Mouse (Mus musculus): ENCODE results near the gene Pigq. TPM values are rescaled to one million over a fixed set of nuclear protein-coding genes. Genes with fewer than 3 reads are reported as not detected.

The Pigq gene
- total RNA-seq, 2 experiments from 2014 or later = 116 to 118 TPM

Other genes with a start within 250 kb of the Pigq start
- gene Gng13, start 227.8 kb downstream of the Pigq start, total RNA-seq (2021) = 100 to 1,000 TPM; 176 to 196 TPM
- gene Chtf18, start 217.5 kb downstream of the Pigq start, total RNA-seq (2021) = 1 to 10 TPM; 2.4 to 3.0 TPM
- 10 to 100 TPM; 46.9 to 48.7 TPM for gene Rpusd1, start 217.3 kb downstream of the Pigq start, total RNA-seq (2021)
- gene Mslnl, start 208.9 kb downstream of the Pigq start, total RNA-seq (2021) = under 1 TPM in 1 of 2 experiments, not detected in 1; 0.25 TPM
- 1 to 10 TPM; 2.2 to 3.8 TPM for gene Msln, start 190.6 kb downstream of the Pigq start, total RNA-seq (2021)
- gene Narfl, start 171.2 kb downstream of the Pigq start, total RNA-seq (2021) = 10 to 100 TPM; 33.4 to 34.4 TPM
- gene Haghl, start 159.3 kb downstream of the Pigq start, total RNA-seq (2021) = 100 to 1,000 TPM; 109 to 122 TPM
- under 1 TPM in 1 of 2 experiments, not detected in 1; 0.21 TPM for gene Ccdc78, start 158.4 kb downstream of the Pigq start, total RNA-seq (2021)
- 10 to 100 TPM; 79.7 to 82.2 TPM for gene Fam173a, start 152.0 kb downstream of the Pigq start, total RNA-seq (2021)
- 1 to 10 TPM in 1 of 2 experiments, not detected in 1; 1.0 TPM for gene AC134908.4, start 149.3 kb downstream of the Pigq start, total RNA-seq (2021)
- gene Metrn, start 147.8 kb downstream of the Pigq start, total RNA-seq (2021) = 10 to 100 TPM; 72.5 to 86.7 TPM
- 100 to 1,000 TPM; 648 to 673 TPM for gene Fbxl16, start 135.9 kb downstream of the Pigq start, total RNA-seq (2021)
- 10 to 100 TPM; 25.1 to 25.4 TPM for gene Wdr24, start 121.3 kb downstream of the Pigq start, total RNA-seq (2021)
- gene Jmjd8, start 116.1 kb downstream of the Pigq start, total RNA-seq (2021) = 10 to 100 TPM; 55.9 to 57.6 TPM
- 100 to 1,000 TPM; 171 to 173 TPM for gene Stub1, start 111.5 kb downstream of the Pigq start, total RNA-seq (2021)
- gene Rhbdl1, start 107.6 kb downstream of the Pigq start, total RNA-seq (2021) = 10 to 100 TPM; 59.0 to 59.7 TPM
- 10 to 100 TPM; 23.0 to 25.2 TPM for gene Gm20683, start 103.2 kb downstream of the Pigq start, total RNA-seq (2021)
- 10 to 100 TPM; 76.9 to 84.4 TPM for gene Rhot2, start 100.1 kb downstream of the Pigq start, total RNA-seq (2021)
- gene Wdr90, start 83.4 kb downstream of the Pigq start, total RNA-seq (2021) = 10 to 100 TPM; 29.8 to 31.4 TPM
- 10 to 100 TPM; 21.1 to 22.2 TPM for gene Mcrip2, start 76.2 kb downstream of the Pigq start, total RNA-seq (2021)
- gene Mettl26, start 69.9 kb downstream of the Pigq start, total RNA-seq (2021) = 10 to 100 TPM; 34.8 to 38.1 TPM
- 1 to 10 TPM; 1.3 to 2.5 TPM for gene Wfikkn1, start 64.1 kb downstream of the Pigq start, total RNA-seq (2021)
- 10 to 100 TPM; 46.7 to 50.9 TPM for gene Rab40c, start 25.2 kb downstream of the Pigq start, total RNA-seq (2021)
- not detected for gene Nhlrc4, start within 50 bp of the Pigq start, total RNA-seq (2021)
- under 1 TPM in 1 of 2 experiments, not detected in 1; 0.23 TPM for gene A930017K11Rik, start 7.6 kb upstream of the Pigq start, total RNA-seq (2021)
- 10 to 100 TPM; 47.0 to 51.6 TPM for gene Capn15, start 40.9 kb upstream of the Pigq start, total RNA-seq (2021)
- 100 to 1,000 TPM in 1 of 2 experiments, 10 to 100 TPM in 1; 95.8 to 103 TPM for gene Rab11fip3, start 124.6 kb upstream of the Pigq start, total RNA-seq (2021)
- gene Decr2, start 145.4 kb upstream of the Pigq start, total RNA-seq (2021) = 10 to 100 TPM; 26.4 to 27.9 TPM
- 1 to 10 TPM; 3.3 to 3.7 TPM for gene Nme4, start 150.7 kb upstream of the Pigq start, total RNA-seq (2021)
- 10 to 100 TPM; 11.6 to 13.0 TPM for gene Tmem8, start 168.4 kb upstream of the Pigq start, total RNA-seq (2021)
- gene Mrpl28, start 178.6 kb upstream of the Pigq start, total RNA-seq (2021) = 10 to 100 TPM; 62.6 to 68.7 TPM
- gene Axin1, start 193.8 kb upstream of the Pigq start, total RNA-seq (2021) = 10 to 100 TPM; 21.1 to 21.6 TPM